Mouse (Mus musculus) stomach, embryonic 16.5 days (tissue): ENCODE data around the gene Pink1. TPM values are rescaled to one million over a fixed set of nuclear protein-coding genes. Genes with fewer than 3 reads are reported as not detected.
"Not testable (repeated sequence)": the region's sequence is repeated elsewhere in the genome, so short reads cannot be mapped to it uniquely, and the experiment has no call there.

Experiments used
- ATAC-seq: fragments of 200-750 bp; cut with Nextera tagmentation; 2 replicates; pipeline ENCODE4 v1.8.0; 2017; ENCODE audit warnings: moderate number of reproducible peaks, moderate TSS enrichment; ENCODE audit not compliant: insufficient read depth, low FRiP score
- H3K27ac ChIP-seq: fragments of 300-500 bp; sonication (generic); 2 replicates; pipeline ENCODE4 v1.5.1; 2014; ENCODE audit warnings: low read length
- H3K27me3 ChIP-seq: fragments of 300-500 bp; sonication (generic); 2 replicates; pipeline ENCODE4 v1.6.1; 2014; ENCODE audit warnings: low read length, control low read depth, mixed read lengths; ENCODE audit not compliant: control insufficient read depth, insufficient read depth
- H3K36me3 ChIP-seq: fragments of 300-500 bp; sonication (generic); 2 replicates; pipeline ENCODE4 v1.6.1; 2014; ENCODE audit warnings: low read length; ENCODE audit not compliant: control insufficient read depth, insufficient read depth
- H3K4me1 ChIP-seq: fragments of 300-500 bp; sonication (generic); 2 replicates; pipeline ENCODE4 v1.6.1; 2014; ENCODE audit warnings: low read length, control low read depth, mixed read lengths; ENCODE audit not compliant: control insufficient read depth, insufficient read depth
- H3K4me2 ChIP-seq: fragments of 300-500 bp; sonication (generic); 2 replicates; pipeline ENCODE4 v1.6.1; 2014; ENCODE audit warnings: low read depth, low read length, mixed read lengths
- H3K4me3 ChIP-seq: fragments of 300-500 bp; sonication (generic); replicated peaks from 2 replicates; pipeline ENCODE4 v1.5.1; 2014; ENCODE audit warnings: mild to moderate bottlenecking, low read length
- H3K9ac ChIP-seq: fragments of 300-500 bp; sonication (generic); 2 replicates; pipeline ENCODE4 v1.6.1; 2014; ENCODE audit warnings: low read length
- H3K9me3 ChIP-seq: fragments of 300-500 bp; sonication (generic); replicated peaks from 2 replicates; pipeline ENCODE4 v1.6.1; 2016; ENCODE audit warnings: low read length, control low read depth; ENCODE audit not compliant: control insufficient read depth
- WGBS: fragments of 180-500 bp; shearing (Covaris S2); extraction: QIAGEN DNeasy Blood & Tissue Kit; methylation state at CpG from one replicate; pipeline ENCODE4 v1.1.7; 2014; 5-methylcytosine and 5-hydroxymethylcytosine counted together
- polyA plus RNA-seq: library from polyadenylated mRNA; unstranded; fragments of >200 nt; fragmentation: Nextera tagmentation; extraction: Ambion mirVana; gene quantifications from 2 replicates; pipeline ENCODE4 v1.2.1, GENCODE M21; 2015

Pink1 gene
- polyA plus RNA-seq, 1 experiment from 2014 or later: 33.0 TPM

DNA sequence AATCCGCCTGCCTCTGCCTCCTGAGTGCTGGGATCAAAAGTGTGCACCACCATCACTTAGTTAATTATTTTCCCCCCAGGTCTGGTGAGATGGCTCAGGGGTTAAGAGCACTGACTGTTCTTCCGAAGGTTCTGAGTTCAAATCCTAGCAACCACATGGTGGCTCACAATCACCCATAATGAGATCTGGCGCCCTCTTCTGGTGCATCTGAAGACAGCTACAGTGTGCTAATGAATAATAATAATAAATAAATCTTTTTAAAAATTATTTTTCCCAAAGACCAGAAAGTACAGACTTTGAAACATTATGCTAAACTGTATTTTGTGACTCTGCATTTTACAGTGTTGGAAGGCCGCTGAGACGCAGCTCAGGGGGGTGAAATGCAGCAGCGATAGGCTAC, 9.5 kb upstream of the Pink1 start:
- H3K27me3 ChIP-seq: no peaks in the 10 kb centered on the region
- 0 out of 2 replicates have a peak, but pooled peaks cover 4% of the 10 kb centered on the region for H3K4me1 ChIP-seq
- H3K27ac ChIP-seq: no peak overlapping the region
- no peak for ATAC-seq
- H3K4me3 ChIP-seq: no peak overlapping the region
- 83% methylated on average over 6 of the region's 6 CpGs for WGBS
- H3K9ac ChIP-seq: no peak overlapping the region
- no peak overlapping the region for H3K4me2 ChIP-seq
- H3K9me3 ChIP-seq: no peaks in the 10 kb centered on the region
- no peaks in the 10 kb centered on the region for H3K36me3 ChIP-seq

DNA sequence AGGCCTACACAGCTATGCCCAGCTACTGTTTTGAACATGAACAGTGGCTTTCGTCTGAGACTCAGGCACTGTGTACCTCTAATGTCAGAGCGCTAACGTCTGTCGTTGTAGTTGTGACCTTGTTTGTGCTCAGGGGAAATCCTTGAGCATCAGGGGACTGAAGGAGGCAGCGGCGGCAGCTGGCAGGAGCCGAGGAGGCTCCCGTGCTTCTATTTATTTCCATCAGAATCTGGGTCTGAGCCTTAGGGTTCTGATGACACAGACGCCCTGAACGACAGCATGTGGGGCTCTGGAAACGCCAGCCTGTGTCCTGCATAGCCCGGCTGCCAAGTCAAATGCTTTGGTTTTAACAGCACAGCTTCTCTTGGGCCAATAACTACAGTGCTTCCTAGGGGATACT, 8.9 kb upstream of the Pink1 start:
- no peak for ATAC-seq
- H3K9ac ChIP-seq: no peak overlapping the region
- H3K4me1 ChIP-seq: 0 out of 2 replicates have a peak, but pooled peaks cover 4% of the 10 kb centered on the region
- no peaks in the 10 kb centered on the region for H3K9me3 ChIP-seq
- H3K27ac ChIP-seq: no peak overlapping the region
- H3K4me3 ChIP-seq: no peak overlapping the region
- no peaks in the 10 kb centered on the region for H3K27me3 ChIP-seq
- no peaks in the 10 kb centered on the region for H3K36me3 ChIP-seq
- H3K4me2 ChIP-seq: no peak overlapping the region
- 76% methylated on average over 12 of the region's 12 CpGs for WGBS

DNA sequence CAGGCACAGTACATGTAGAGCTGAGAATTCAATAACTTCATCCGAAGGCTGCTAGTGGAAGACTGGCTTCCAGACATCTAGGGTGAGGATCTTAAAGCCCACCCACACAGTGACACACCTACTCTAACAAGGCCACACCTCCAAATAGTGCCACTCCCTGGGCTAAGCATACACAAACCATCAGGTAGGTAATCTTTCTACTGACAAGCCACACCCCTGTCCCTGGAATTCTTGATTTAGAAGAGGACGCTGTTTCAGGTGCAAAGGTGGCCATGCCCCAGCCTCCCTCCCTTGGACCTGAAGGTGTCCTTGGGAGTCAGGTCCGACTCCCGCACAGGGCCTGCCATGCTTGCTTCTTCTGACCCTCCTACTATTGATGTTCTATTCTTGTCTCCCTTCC, 7.0 kb upstream of the Pink1 start:
- ATAC-seq: peak; percentile 35; the same call in 1 of the 2 replicates
- H3K4me2 ChIP-seq: no peak overlapping the region
- WGBS: 57% methylated on average over 4 of the region's 4 CpGs
- H3K36me3 ChIP-seq: no peaks in the 10 kb centered on the region
- no peak overlapping the region for H3K9ac ChIP-seq
- H3K4me1 ChIP-seq: 0 out of 2 replicates have a peak, but pooled peaks cover 4% of the 10 kb centered on the region
- no peak overlapping the region for H3K4me3 ChIP-seq
- no peak overlapping the region for H3K27ac ChIP-seq
- no peaks in the 10 kb centered on the region for H3K27me3 ChIP-seq
- H3K9me3 ChIP-seq: 0 out of 2 replicates have a peak, but pooled peaks cover 6% of the 10 kb centered on the region

DNA sequence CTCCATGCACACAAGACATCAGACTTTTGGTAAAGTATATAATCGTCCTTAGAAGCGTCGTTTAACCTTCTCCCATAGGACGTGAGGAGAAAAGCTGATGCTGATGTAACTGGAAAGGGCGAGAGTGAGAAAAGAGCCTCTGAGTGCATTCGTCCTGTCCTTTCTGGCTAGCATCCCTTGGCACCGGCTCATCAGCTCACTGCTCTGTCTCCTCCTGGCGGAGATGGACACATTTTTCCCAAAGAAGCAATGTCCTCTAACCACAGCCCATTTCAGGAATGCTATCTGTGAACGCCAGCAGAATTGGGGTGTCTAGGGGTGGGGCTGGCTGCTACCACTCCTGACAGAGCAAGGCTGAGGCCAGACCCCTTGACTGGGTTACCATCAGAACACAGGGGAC, 5.5 kb upstream of the Pink1 start:
- Histone ChIP-seq H3K9ac (no peak overlapping the region), H3K9me3 (0 out of 2 replicates have a peak, but pooled peaks cover 6% of the 10 kb centered on the region), H3K27me3 (no peaks in the 10 kb centered on the region), H3K4me2 (no peak overlapping the region), H3K36me3 (no peaks in the 10 kb centered on the region), H3K4me3 (no peak overlapping the region), H3K27ac (no peak overlapping the region), H3K4me1 (peaks cover 4% of the 10 kb centered on the region; the same call in 1 of the 2 replicates)
- 75% methylated on average over 9 of the region's 9 CpGs for WGBS
- ATAC-seq: no peak

DNA sequence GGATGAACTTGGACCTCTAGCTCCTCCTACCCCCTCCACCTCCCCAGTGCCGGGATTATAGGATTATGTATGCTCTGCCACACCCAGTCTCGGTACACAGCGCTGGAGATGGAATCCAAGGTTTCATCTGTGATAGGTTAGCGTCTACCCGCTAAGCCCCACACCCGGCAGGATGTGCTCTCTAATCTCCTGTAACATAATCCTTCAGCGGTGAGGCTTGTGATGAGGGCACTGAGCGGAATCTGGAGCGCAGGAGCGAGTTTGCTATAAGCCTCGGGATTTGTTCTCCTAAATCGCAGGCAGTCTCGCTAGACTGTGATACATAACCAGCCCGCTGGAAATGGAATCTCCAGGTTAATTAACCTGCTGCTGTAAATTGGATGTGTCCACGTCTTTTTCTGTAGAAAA, 4.2 kb upstream of the Pink1 start:
- Histone ChIP-seq H3K9me3 (0 out of 2 replicates have a peak, but pooled peaks cover 6% of the 10 kb centered on the region), H3K4me1 (peaks cover 9% of the 10 kb centered on the region; the same call in 1 of the 2 replicates), H3K27me3 (no peaks in the 10 kb centered on the region), H3K27ac (no peak overlapping the region), H3K4me3 (no peak overlapping the region), H3K36me3 (no peaks in the 10 kb centered on the region), H3K9ac (no peak overlapping the region), H3K4me2 (no peak overlapping the region)
- WGBS: 17% methylated on average over 15 of the region's 15 CpGs
- no peak for ATAC-seq

DNA sequence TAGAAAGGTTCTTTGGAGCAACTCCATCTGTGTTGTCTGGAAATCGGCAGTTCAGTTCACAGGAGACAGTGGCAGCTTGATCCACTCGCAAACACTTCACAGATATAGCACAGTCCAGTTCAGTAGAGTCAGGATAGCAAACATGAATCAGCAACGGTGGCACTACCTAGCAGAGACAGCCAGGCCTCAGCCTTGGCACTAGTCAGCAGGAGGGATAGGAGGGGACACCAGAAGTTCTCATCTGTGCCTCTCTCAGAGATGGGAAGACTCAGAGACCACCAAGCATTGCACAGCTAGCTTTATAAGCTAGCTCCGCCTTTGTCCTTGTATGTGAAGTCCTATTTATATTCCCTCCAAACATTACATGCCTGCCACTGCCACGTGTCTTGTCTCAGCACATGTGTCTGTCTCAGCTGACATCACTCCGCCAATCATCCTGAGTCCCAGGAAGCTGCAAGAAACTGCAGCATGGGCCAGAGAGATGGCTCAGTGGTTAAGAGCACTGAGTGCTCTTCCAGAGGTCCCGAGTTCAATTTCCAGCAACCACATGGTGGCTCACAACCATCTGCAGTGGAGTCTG, 1.9 kb upstream of the Pink1 start:
- Histone ChIP-seq H3K9ac (no peak overlapping the region), H3K27ac (no peak overlapping the region), H3K4me3 (peak overlapping the region; percentile 28), H3K9me3 (0 out of 2 replicates have a peak, but pooled peaks cover 6% of the 10 kb centered on the region), H3K36me3 (no peaks in the 10 kb centered on the region), H3K4me2 (peak overlapping the region; percentile 9; the same call in 1 of the 2 replicates), H3K27me3 (no peaks in the 10 kb centered on the region), H3K4me1 (peaks cover 8% of the 10 kb centered on the region; the same call in 1 of the 2 replicates)
- ATAC-seq: no peak
- 71% methylated on average over 7 of the region's 7 CpGs for WGBS

DNA sequence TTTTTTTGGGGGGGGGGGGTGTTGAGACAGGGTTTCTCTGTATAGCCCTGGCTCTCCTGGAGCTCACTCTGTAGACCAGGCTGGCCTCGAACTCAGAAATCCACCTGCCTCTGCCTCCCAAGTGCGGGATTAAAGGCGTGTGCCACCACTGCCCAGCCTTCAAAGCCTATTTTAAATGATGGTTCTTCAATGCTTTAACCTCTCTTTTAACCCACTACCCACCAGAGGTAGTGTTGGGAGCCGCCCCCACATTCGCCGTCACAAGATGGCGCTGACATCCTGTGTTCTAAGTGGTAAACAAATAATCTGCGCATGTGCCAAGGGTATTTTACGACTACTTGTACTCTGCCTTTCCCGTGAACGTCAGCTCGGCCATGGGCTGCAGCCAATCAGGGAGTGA, 1.0 kb upstream of the Pink1 start:
- H3K27ac ChIP-seq, H3K9ac ChIP-seq, ATAC-seq, H3K27me3 ChIP-seq, H3K9me3 ChIP-seq, H3K4me2 ChIP-seq, H3K36me3 ChIP-seq, H3K4me3 ChIP-seq, H3K4me1 ChIP-seq: not testable (repeated sequence)
- 58% methylated on average over 8 of the region's 12 CpGs for WGBS

DNA sequence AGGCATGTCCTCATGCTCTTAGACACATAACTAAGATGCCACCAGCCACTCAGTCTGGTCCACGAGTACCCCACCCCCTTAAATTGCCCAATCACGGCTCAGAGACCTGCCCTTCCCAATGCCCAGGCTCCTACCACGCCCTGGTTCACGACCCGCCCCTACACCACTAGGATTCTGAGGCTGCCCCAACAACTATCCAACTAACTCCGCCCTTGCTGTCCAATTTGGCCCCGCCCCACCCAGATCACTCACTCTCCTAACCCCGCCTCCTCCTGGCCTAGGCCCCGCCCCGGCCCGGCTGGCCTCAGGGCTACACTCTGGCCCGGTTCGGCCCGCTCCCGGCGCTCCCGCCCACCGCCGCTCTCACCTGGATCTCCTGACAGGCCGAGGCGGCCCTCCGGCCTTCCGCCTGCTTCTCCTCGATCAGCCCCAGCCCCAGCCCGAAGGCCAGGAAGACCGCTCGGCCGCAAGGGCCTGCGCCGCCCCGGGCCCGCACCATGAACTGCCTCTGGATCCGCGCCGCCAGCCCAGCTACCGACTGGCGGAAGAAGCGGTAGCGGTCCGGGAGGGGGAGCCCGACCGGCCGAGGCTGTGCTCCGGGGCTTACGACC, 536 bp downstream of the Pink1 start:
- ATAC-seq: peak; percentile 94
- WGBS: under 1% methylated on average over 45 of the region's 45 CpGs
- H3K4me3 ChIP-seq: peak overlapping the region; percentile 89

DNA sequence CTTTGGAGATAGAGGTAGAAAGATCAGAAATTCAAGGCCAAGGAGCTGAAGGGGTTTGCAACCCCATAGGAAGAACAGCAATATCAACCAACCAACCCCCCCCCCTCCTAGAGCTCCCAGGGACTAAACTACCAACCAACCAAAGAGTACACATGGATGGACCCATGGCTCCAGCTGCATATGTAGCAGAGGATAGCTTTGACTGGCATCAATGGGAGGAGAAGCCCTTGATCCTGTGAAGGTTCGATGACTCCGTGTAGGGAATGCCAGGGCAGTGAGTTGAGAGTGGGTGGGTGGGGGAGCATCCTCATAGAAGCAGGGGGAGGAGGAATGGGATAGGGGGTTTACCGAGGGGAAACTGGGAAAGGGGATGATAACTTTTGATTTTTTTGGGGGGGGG, 1.7 kb downstream of the Pink1 start:
- ATAC-seq: no peak
- no peak overlapping the region for H3K4me2 ChIP-seq

More for the DNA sequence above, 536 bp downstream of the Pink1 start:
- H3K4me2 ChIP-seq: peak overlapping the region; percentile 51
- H3K4me1 ChIP-seq: peaks cover 15% of the 10 kb centered on the region; the same call in 1 of the 2 replicates
- peak overlapping the region; percentile 88 for H3K9ac ChIP-seq
- 0 out of 2 replicates have a peak, but pooled peaks cover 6% of the 10 kb centered on the region for H3K9me3 ChIP-seq
- H3K36me3 ChIP-seq: no peaks in the 10 kb centered on the region
- H3K27me3 ChIP-seq: no peaks in the 10 kb centered on the region
- H3K27ac ChIP-seq: peak overlapping the region; percentile 96

More for the DNA sequence above, 1.7 kb downstream of the Pink1 start:
- Histone ChIP-seq H3K9ac (no peak overlapping the region), H3K4me1 (peaks cover 15% of the 10 kb centered on the region; the same call in 1 of the 2 replicates), H3K27ac (peak overlapping the region; percentile 77; the same call in 1 of the 2 replicates), H3K36me3 (no peaks in the 10 kb centered on the region), H3K4me3 (no peak overlapping the region), H3K27me3 (no peaks in the 10 kb centered on the region), H3K9me3 (0 out of 2 replicates have a peak, but pooled peaks cover 6% of the 10 kb centered on the region)
- WGBS: 86% methylated on average over 3 of the region's 3 CpGs
